Mouse (Mus musculus): ENCODE results near the gene Ilf3. TPM values are rescaled to one million over a fixed set of nuclear protein-coding genes. Genes with fewer than 3 reads are reported as not detected.

Ilf3 gene
- polyA plus RNA-seq, 1 experiment from 2014 or later = 253 TPM

DNA sequence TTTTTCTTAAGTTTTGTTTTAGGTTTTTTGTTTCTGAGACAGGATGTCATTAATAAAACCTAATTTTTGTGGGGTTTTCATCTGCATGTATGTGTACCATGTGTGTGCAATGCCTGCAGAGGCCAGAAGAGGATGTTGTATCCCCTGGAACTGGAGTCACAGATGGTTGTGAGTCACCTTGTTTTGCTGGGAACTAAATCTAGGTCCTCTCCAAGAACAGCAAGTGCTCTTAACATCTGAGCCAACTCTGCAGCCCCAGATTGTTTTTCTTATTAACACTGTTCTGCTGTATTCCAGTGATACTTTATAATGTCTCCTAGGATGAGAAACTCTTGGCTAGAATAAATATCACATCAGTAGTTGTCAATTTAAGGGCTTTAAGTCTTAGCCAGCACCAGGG, 13.2 kb downstream of the Ilf3 start:
- no peak overlapping the region for H3K4me3 ChIP-seq
- ATAC-seq (ENCODE audit: low FRiP score) = no peak
- peaks cover 52% of the 10 kb centered on the region for H3K4me1 ChIP-seq (replicated peaks)
- H3K27ac ChIP-seq = no peak overlapping the region
- H3K4me2 ChIP-seq = no peak overlapping the region
- H3K27me3 ChIP-seq = no peaks in the 10 kb centered on the region
- H3K36me3 ChIP-seq = 0 out of 2 replicates have a peak, but pooled peaks cover 5% of the 10 kb centered on the region
- no peaks in the 10 kb centered on the region for H3K9me3 ChIP-seq
- H3K9ac ChIP-seq = no peak overlapping the region

DNA sequence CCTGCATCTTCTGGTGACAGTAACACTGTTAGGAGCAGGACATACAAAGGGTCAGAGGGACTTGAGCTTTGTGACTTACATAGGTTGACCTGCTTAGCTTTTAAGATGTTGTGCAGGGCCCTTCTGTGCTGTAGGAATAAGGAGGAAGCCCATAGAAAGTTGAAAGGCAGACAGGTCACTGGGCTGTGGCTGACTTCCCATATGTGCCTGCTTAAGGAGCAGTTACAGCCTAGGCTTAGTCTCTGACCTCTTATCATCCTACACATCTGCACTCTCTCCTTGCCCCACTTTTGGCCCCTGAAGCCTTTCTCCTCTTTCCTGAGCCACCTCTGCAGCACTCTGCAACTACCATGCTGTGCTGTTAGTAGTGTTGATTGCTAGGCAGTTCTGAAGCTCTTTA, 16.3 kb downstream of the Ilf3 start:
- peaks cover 15% of the 10 kb centered on the region for H3K36me3 ChIP-seq
- no peaks in the 10 kb centered on the region for H3K27me3 ChIP-seq
- H3K4me3 ChIP-seq = no peak overlapping the region
- H3K4me1 ChIP-seq (replicated peaks) = peaks cover 46% of the 10 kb centered on the region
- H3K9ac ChIP-seq = no peak overlapping the region
- no peak overlapping the region for H3K4me2 ChIP-seq
- no peak for ATAC-seq (ENCODE audit: low FRiP score)
- H3K9me3 ChIP-seq = no peaks in the 10 kb centered on the region
- no peak overlapping the region for H3K27ac ChIP-seq

DNA sequence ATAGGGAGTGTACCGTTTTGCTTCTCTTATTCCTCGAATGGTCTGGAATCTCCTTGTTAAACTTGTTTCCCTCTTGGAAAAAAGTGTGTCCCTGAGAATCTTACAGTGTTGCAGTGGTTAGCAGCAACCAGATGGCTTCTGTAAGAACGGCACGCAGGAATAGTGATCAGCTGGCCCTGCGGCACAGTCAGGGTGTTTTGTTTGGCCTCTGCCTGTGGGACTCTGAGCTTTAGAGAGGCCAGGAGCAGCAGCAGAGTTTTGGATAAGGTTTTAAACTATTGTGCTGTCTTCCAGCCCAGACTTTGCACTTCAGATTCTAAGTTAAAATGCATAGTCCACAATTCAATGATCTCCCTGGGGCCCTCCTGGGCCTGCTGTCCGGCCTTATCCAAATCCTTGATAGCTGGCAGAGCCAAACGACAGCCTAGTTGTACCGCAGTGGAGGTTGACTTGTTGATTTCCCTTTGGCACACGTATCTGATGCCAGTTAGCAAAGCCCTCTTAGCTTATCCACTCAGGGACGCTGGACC, 25.0 kb downstream of the Ilf3 start:
- WGBS = 94% methylated on average over 10 of the region's 10 CpGs
- Histone ChIP-seq H3K27me3 (no peaks in the 10 kb centered on the region), H3K4me1 (replicated peaks) (no peaks in the 10 kb centered on the region), H3K4me2 (no peak overlapping the region), H3K9me3 (no peaks in the 10 kb centered on the region), H3K4me3 (no peak overlapping the region), H3K9ac (no peak overlapping the region), H3K27ac (no peak overlapping the region), H3K36me3 (peaks cover 97% of the 10 kb centered on the region)
- ATAC-seq (ENCODE audit: low FRiP score) = no peak

DNA sequence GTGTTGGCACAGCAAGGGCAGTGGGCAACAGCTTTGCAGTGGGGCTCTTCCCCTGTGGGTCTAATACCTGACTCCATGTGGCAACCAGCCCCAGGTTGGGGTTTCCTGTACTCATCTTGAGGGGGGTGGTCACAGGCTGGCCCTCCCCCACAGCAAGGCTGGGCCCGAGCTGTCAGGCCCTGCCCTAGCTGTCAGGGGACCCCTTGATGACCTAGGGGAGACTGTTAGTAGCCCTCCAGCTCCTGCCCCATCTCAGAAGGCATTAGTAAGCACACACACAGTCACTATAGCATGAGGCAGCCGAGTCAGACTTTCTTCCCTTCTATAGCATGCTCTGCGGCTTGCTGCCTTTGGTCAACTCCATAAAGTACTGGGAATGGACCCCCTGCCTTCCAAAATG, 28.0 kb downstream of the Ilf3 start:
- no peak overlapping the region for H3K4me3 ChIP-seq
- H3K4me1 ChIP-seq (replicated peaks) = no peaks in the 10 kb centered on the region
- no peak for ATAC-seq (ENCODE audit: low FRiP score)
- H3K36me3 ChIP-seq = peaks cover 98% of the 10 kb centered on the region
- H3K27me3 ChIP-seq = no peaks in the 10 kb centered on the region
- WGBS = 94% methylated on average over 3 of the region's 3 CpGs
- no peaks in the 10 kb centered on the region for H3K9me3 ChIP-seq
- no peak overlapping the region for H3K9ac ChIP-seq
- H3K27ac ChIP-seq = no peak overlapping the region
- H3K4me2 ChIP-seq = no peak overlapping the region

GRCm38 (mm10) chr9:21397170-21397569, 29.5 kb downstream of the Ilf3 start:
- Histone ChIP-seq H3K4me1 (replicated peaks) (no peaks in the 10 kb centered on the region), H3K27ac (no peak overlapping the region), H3K27me3 (no peaks in the 10 kb centered on the region), H3K9ac (no peak overlapping the region), H3K4me3 (no peak overlapping the region), H3K4me2 (no peak overlapping the region), H3K9me3 (no peaks in the 10 kb centered on the region), H3K36me3 (peaks cover 97% of the 10 kb centered on the region)
- WGBS = 95% methylated on average over 3 of the region's 3 CpGs
- no peak for ATAC-seq (ENCODE audit: low FRiP score)

DNA sequence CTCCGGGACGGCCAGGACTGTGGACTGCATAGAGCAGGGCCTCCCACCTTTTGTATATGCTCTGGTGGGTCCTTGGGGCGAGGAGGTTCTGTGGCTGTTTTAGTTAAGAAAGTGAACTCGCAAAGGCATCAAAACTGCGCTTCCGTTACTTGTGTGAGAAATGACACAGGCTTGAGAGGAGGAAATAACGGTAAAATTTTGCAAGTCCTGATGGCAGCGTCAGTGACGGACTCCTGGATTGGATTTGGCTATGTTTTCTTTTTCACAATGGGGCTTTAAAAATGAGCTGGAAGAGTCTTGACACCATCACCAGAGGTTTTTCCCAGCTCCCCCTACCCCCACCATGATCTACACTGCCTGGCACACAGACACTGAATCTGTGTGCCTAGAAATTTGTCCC, 33.4 kb downstream of the Ilf3 start:
- Histone ChIP-seq H3K9ac (no peak overlapping the region), H3K27ac (no peak overlapping the region), H3K4me3 (no peak overlapping the region), H3K36me3 (peaks cover 98% of the 10 kb centered on the region), H3K4me1 (replicated peaks) (no peaks in the 10 kb centered on the region), H3K27me3 (no peaks in the 10 kb centered on the region), H3K4me2 (no peak overlapping the region), H3K9me3 (no peaks in the 10 kb centered on the region)
- 96% methylated on average over 9 of the region's 9 CpGs for WGBS
- ATAC-seq (ENCODE audit: low FRiP score) = no peak

DNA sequence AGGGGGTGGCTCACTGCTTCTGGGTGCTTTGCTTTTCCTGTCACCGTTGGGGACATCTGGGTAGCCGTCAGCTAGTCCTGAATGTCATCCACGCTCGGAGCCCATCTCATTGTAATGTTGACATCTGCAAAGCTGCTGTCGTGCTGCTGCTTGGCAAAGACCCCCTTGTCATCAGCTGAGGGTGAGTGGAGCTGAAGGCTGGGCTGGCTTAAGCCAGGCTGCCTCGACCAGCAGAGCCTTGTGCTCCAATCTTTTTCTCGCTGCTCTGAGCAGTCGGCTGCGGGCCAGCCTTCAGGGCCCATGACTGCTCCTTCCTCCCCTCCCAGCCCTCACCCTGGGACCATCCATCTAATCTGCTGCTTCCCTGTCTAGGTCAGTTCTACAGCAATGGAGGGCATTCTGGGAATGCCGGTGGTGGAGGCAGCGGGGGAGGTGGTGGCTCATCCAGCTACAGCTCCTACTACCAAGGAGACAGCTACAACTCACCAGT, 35.1 kb downstream of the Ilf3 start:
- ATAC-seq (ENCODE audit: low FRiP score) = no peak
- H3K27me3 ChIP-seq = no peaks in the 10 kb centered on the region

GRCm38 (mm10) chr9:21403745-21404144, 36.1 kb downstream of the Ilf3 start:
- H3K27ac ChIP-seq = no peak overlapping the region
- no peaks in the 10 kb centered on the region for H3K4me1 ChIP-seq (replicated peaks)
- no peak overlapping the region for H3K4me3 ChIP-seq
- H3K9ac ChIP-seq = no peak overlapping the region
- no peak overlapping the region for H3K4me2 ChIP-seq
- ATAC-seq (ENCODE audit: low FRiP score) = no peak
- 94% methylated on average over 5 of the region's 5 CpGs for WGBS
- no peaks in the 10 kb centered on the region for H3K27me3 ChIP-seq
- H3K36me3 ChIP-seq = peaks cover 87% of the 10 kb centered on the region
- H3K9me3 ChIP-seq = no peaks in the 10 kb centered on the region

More for the DNA sequence above, 35.1 kb downstream of the Ilf3 start:
- WGBS = 84% methylated on average over 11 of the region's 11 CpGs
- H3K4me1 ChIP-seq (replicated peaks) = no peaks in the 10 kb centered on the region
- H3K36me3 ChIP-seq = peaks cover 97% of the 10 kb centered on the region
- no peak overlapping the region for H3K9ac ChIP-seq
- no peak overlapping the region for H3K27ac ChIP-seq
- H3K9me3 ChIP-seq = no peaks in the 10 kb centered on the region
- no peak overlapping the region for H3K4me3 ChIP-seq
- no peak overlapping the region for H3K4me2 ChIP-seq

GRCm38 (mm10) chr9:21405525-21405924, 37.9 kb downstream of the Ilf3 start:
- Histone ChIP-seq H3K4me2 (no peak overlapping the region), H3K27me3 (no peaks in the 10 kb centered on the region), H3K9ac (no peak overlapping the region), H3K36me3 (peaks cover 69% of the 10 kb centered on the region), H3K4me3 (no peak overlapping the region), H3K4me1 (replicated peaks) (0 out of 2 replicates have a peak, but pooled peaks cover 3% of the 10 kb centered on the region), H3K27ac (no peak overlapping the region), H3K9me3 (no peaks in the 10 kb centered on the region)
- ATAC-seq (ENCODE audit: low FRiP score) = no peak
- WGBS = 80% methylated on average over 4 of the region's 4 CpGs

GRCm38 (mm10) chr9:21407951-21408350, 40.3 kb downstream of the Ilf3 start:
- H3K27me3 ChIP-seq = no peaks in the 10 kb centered on the region
- H3K4me2 ChIP-seq = no peak overlapping the region
- H3K9me3 ChIP-seq = no peaks in the 10 kb centered on the region
- H3K4me1 ChIP-seq (replicated peaks) = peaks cover 18% of the 10 kb centered on the region
- no peak overlapping the region for H3K4me3 ChIP-seq
- 0 out of 2 replicates have a peak overlapping the region, but pooled peaks have one; percentile 0 for H3K27ac ChIP-seq
- H3K9ac ChIP-seq = no peak overlapping the region
- ATAC-seq (ENCODE audit: low FRiP score) = no peak
- peaks cover 47% of the 10 kb centered on the region for H3K36me3 ChIP-seq
- 13% methylated on average over 4 of the region's 4 CpGs for WGBS

DNA sequence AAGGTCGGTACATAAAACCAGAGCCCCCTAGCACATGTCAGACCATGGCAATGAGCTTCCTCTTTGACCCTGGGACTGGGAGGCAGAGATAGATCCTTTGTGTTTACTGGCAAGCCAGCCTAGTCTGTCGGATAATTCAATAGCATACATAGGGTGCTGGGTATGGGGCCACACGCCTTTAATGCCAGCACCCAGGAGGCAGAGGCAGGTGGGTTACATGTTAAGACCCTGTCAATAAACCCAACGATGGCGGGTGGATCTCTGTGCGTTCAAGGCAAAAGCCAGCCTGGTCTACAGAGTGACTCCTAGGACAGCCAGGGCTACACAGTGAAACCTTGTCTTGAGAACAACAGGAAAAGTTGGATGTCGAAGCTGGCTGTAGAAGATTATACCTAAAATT, 41.0 kb downstream of the Ilf3 start:
- no peaks in the 10 kb centered on the region for H3K9me3 ChIP-seq
- 76% methylated on average over 7 of the region's 7 CpGs for whole genome bisulfite sequencing
- H3K4me2 ChIP-seq = no peak overlapping the region
- H3K27ac ChIP-seq = no peak overlapping the region
- peaks cover 22% of the 10 kb centered on the region for H3K4me1 ChIP-seq (replicated peaks)
- peaks cover 40% of the 10 kb centered on the region for H3K36me3 ChIP-seq
- no peak overlapping the region for H3K4me3 ChIP-seq
- H3K9ac ChIP-seq = no peak overlapping the region
- H3K27me3 ChIP-seq = no peaks in the 10 kb centered on the region
- no peak for ATAC-seq (ENCODE audit: low FRiP score)

DNA sequence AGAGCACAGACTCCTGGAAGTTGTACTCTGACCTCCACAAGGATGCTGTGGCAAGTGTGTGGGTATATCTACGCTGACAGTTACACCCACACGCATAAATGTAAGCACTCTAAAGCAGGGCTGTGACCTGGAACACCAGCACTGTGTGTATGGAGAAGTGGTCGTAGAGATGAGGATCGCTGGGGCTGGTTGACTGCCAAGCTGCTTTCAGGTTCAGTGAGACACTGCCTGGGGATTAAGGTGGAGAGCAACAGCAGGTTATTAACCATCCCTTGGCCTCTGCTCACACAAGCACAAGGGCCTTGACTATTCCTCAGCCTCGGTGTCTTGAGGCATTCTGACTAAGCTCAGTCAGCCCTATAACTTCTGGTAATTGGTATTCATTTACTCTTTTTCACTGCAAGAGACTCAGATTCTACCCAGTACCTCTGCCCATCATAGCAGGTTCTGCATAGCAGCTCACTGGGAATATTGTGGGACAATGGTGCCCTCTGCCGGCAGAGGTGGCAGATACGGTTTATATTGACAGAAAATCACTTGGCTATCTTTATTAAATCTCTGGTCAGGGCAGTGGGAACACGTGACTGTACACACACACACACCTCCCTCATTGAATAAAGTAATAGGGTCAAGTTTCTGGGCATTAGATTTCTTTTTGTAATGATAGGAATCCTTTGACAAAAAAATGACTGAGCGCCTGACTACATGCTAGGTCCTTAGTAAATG, 42.1 kb downstream of the Ilf3 start:
- Histone ChIP-seq H3K4me3 (no peak overlapping the region), H3K4me2 (no peak overlapping the region), H3K9me3 (no peaks in the 10 kb centered on the region), H3K27ac (peak overlapping the region; percentile 50; the same call in 1 of the 2 replicates), H3K27me3 (no peaks in the 10 kb centered on the region), H3K36me3 (peaks cover 36% of the 10 kb centered on the region), H3K4me1 (replicated peaks) (peaks cover 25% of the 10 kb centered on the region), H3K9ac (no peak overlapping the region)
- ATAC-seq (ENCODE audit: low FRiP score) = 0 out of 2 replicates have a peak, but pooled peaks have one; percentile 8
- 38% methylated on average over 9 of the region's 9 CpGs for WGBS
